In genomic region chr3:46448266-46448532, GRCm38 (mm10) we compare ENCODE assay signal across 9 mouse cellular contexts. TPM values are rescaled to one million over a fixed set of nuclear protein-coding genes. Genes with fewer than 3 reads are reported as not detected.
A peak's percentile ranks its signal among the peaks of the same experiment; 100 is the strongest.
DNase-seq lines count a peak whose midpoint lies in the region; ATAC-seq and TF ChIP-seq lines count a peak whose summit lies in the region.
"Had no signal": no experiment of that assay in that cellular context is flagged by ENCODE, and none has a peak within 500 bp of the region (broad histone marks: within the 10 kb centered on the region; RNA-seq: fewer than 3 reads in every experiment).

No protein-coding gene starts in this region.

- no peak for DNase-seq in heart, postnatal 10 days
- DNase-seq in hindbrain, embryonic 11.5 days (ENCODE audit: low spot score), result no peak
- DNase-seq in liver, postnatal 0 days, result no peak
- no peak for DNase-seq in right cerebral cortex, postnatal 25 days
- no peak for DNase-seq in cerebellum, adult 9-11 months
- no peak for DNase-seq in spleen, adult 18-20 months

- H3K36me3 ChIP-seq in heart, embryonic 14.5 days (ENCODE audit: control insufficient read depth, insufficient read depth, low read length), result no peaks in the 10 kb centered on the region
- no peaks in the 10 kb centered on the region for H3K36me3 ChIP-seq in hindbrain, embryonic 11.5 days (ENCODE audit: control insufficient read depth, insufficient read depth, low read length)
- no peaks in the 10 kb centered on the region for H3K36me3 ChIP-seq in liver, postnatal 0 days (replicated peaks; ENCODE audit: insufficient read depth, low read length)

- 20% methylated on average over 5 of the region's 5 CpGs for WGBS in heart, embryonic 14.5 days
- 16% methylated on average over 5 of the region's 5 CpGs for WGBS in hindbrain, embryonic 11.5 days
- 13% methylated on average over 5 of the region's 5 CpGs for WGBS in liver, postnatal 0 days (ENCODE audit: insufficient replicate concordance)

- intact Hi-C loops in heart, postnatal 10 days (cut with DNase I), result no loop called here

- H3K4me1 ChIP-seq in heart, embryonic 14.5 days (ENCODE audit: control insufficient read depth in 2 of 2, insufficient read depth in 2 of 2, low read length in 2 of 2), result peaks cover 0 to 4% of the 10 kb centered on the region in 2 experiments; a peak in 1 of 4 replicates
- H3K4me1 ChIP-seq in bone marrow macrophage, adult 2 months (ENCODE audit: control insufficient read depth, insufficient read depth, low read length), result no peaks in the 10 kb centered on the region
- no peaks in the 10 kb centered on the region for H3K4me1 ChIP-seq in hindbrain, embryonic 11.5 days (replicated peaks; ENCODE audit: control insufficient read depth, insufficient read depth, low read length)
- no peaks in the 10 kb centered on the region for H3K4me1 ChIP-seq in liver, postnatal 0 days (ENCODE audit: insufficient read depth)

- H3K27me3 ChIP-seq in heart, embryonic 14.5 days (ENCODE audit: control insufficient read depth, insufficient read depth, low read length), result no peaks in the 10 kb centered on the region
- H3K27me3 ChIP-seq in hindbrain, embryonic 11.5 days (ENCODE audit: control insufficient read depth, insufficient read depth, low read length), result no peaks in the 10 kb centered on the region
- H3K27me3 ChIP-seq in liver, postnatal 0 days (ENCODE audit: insufficient read depth, low read length), result no peaks in the 10 kb centered on the region

- peak overlapping the region; percentile 55 to 74 for H3K4me3 ChIP-seq in heart, embryonic 14.5 days (ENCODE audit: control insufficient read depth in 1 of 2, insufficient read depth in 1 of 2, low read depth in 1 of 2, low read length in 2 of 2)
- H3K4me3 ChIP-seq in bone marrow macrophage, adult 2 months (ENCODE audit: insufficient read depth, low read length), result peak overlapping the region; percentile 17; the same call in 1 of the 2 replicates
- peak overlapping the region; percentile 58 for H3K4me3 ChIP-seq in hindbrain, embryonic 11.5 days (ENCODE audit: low read depth, low read length)
- peak overlapping the region; percentile 51 for H3K4me3 ChIP-seq in liver, postnatal 0 days (ENCODE audit: low read depth, low read length)

- peak overlapping the region; percentile 77 for H3K4me2 ChIP-seq in heart, embryonic 14.5 days (ENCODE audit: low read length)
- H3K4me2 ChIP-seq in hindbrain, embryonic 11.5 days (replicated peaks; ENCODE audit: low read depth, low read length), result peak overlapping the region; percentile 84
- peak overlapping the region; percentile 79 for H3K4me2 ChIP-seq in liver, postnatal 0 days (ENCODE audit: low read depth, low read length)

- H3K9ac ChIP-seq in heart, embryonic 14.5 days (ENCODE audit: low read length), result peak overlapping the region; percentile 78
- H3K9ac ChIP-seq in hindbrain, embryonic 11.5 days (ENCODE audit: low read depth, low read length), result peak overlapping the region; percentile 82; the same call in 1 of the 2 replicates
- no peak overlapping the region; the same call in 1 of the 2 replicates for H3K9ac ChIP-seq in liver, postnatal 0 days (replicated peaks)

- H3K9me3 ChIP-seq in heart, embryonic 14.5 days (ENCODE audit: control insufficient read depth, low read length), result 0 out of 2 replicates have a peak, but pooled peaks cover 3% of the 10 kb centered on the region
- no peaks in the 10 kb centered on the region for H3K9me3 ChIP-seq in hindbrain, embryonic 11.5 days (ENCODE audit: control insufficient read depth, low read length)
- no peaks in the 10 kb centered on the region for H3K9me3 ChIP-seq in liver, postnatal 0 days (ENCODE audit: low read length)

- no peak for TF ChIP-seq EP300 in liver, postnatal 0 days (IDR thresholded peaks at IDR 0.05; ENCODE audit: low read depth)

- no peak overlapping the region for H3K27ac ChIP-seq in heart, embryonic 14.5 days (replicated peaks in 1 of 2; ENCODE audit: control insufficient read depth in 1 of 2, insufficient read depth in 1 of 2, low read depth in 2 of 2, low read length in 2 of 2)
- H3K27ac ChIP-seq in bone marrow macrophage, adult 2 months (ENCODE audit: insufficient read depth, low read depth, low read length), result no peak overlapping the region
- no peak overlapping the region for H3K27ac ChIP-seq in hindbrain, embryonic 11.5 days (ENCODE audit: low read depth, low read length)
- H3K27ac ChIP-seq in liver, postnatal 0 days (ENCODE audit: low read depth), result no peak overlapping the region

- TF ChIP-seq CTCF in bone marrow macrophage, adult 2 months (IDR thresholded peaks at IDR 0.05; ENCODE audit: low read depth, low read length), result no peak
- no peak for TF ChIP-seq CTCF in liver, postnatal 0 days (IDR thresholded peaks at IDR 0.05; ENCODE audit: low read depth)

- TF ChIP-seq POLR2A in bone marrow macrophage, adult 2 months (IDR thresholded peaks at IDR 0.05; ENCODE audit: borderline replicate concordance, low read depth, low read length), result no peak

- no peak for ATAC-seq in heart, embryonic 14.5 days (ENCODE audit: insufficient number of reproducible peaks, insufficient read depth, low FRiP score, low read depth)
- ATAC-seq in hindbrain, embryonic 11.5 days (ENCODE audit: low FRiP score), result peak; percentile 22; the same call in 1 of the 2 replicates
- no peak for ATAC-seq in liver, postnatal 0 days
- ATAC-seq: inflammation-experienced regulatory T-cells, adult 6 months had no signal

RNA-seq across cellular contexts. Expression of gene Pabpc4l, which starts 0.2 kb away (rescaled TPM):
- polyA plus RNA-seq in heart, embryonic 14.5 days (2014; fragmentation: Nextera tagmentation; extraction: Ambion mirVana), result 11.1 and 11.8 TPM in 2 replicates
- 1 to 10 TPM; 1.9 to 4.5 TPM for total RNA-seq in heart, postnatal 10 days (2021)
- not detected in 2 replicates for polyA plus RNA-seq in bone marrow macrophage, adult 2 months (2012; ENCODE audit: insufficient read depth, insufficient read length, missing spikeins)
- polyA plus RNA-seq in hindbrain, embryonic 11.5 days (2014; fragmentation: Nextera tagmentation; extraction: Ambion mirVana), result 8.8 and 10.8 TPM in 2 replicates
- 0.85 TPM in 2 replicates for polyA plus RNA-seq in liver, postnatal 0 days (2015; fragmentation: Nextera tagmentation; extraction: Ambion mirVana)
- polyA plus RNA-seq: inflammation-experienced regulatory T-cells, adult 6 months had no signal
